Mouse (Mus musculus): ENCODE results near the gene Htra2.

Htra2 gene

DNA sequence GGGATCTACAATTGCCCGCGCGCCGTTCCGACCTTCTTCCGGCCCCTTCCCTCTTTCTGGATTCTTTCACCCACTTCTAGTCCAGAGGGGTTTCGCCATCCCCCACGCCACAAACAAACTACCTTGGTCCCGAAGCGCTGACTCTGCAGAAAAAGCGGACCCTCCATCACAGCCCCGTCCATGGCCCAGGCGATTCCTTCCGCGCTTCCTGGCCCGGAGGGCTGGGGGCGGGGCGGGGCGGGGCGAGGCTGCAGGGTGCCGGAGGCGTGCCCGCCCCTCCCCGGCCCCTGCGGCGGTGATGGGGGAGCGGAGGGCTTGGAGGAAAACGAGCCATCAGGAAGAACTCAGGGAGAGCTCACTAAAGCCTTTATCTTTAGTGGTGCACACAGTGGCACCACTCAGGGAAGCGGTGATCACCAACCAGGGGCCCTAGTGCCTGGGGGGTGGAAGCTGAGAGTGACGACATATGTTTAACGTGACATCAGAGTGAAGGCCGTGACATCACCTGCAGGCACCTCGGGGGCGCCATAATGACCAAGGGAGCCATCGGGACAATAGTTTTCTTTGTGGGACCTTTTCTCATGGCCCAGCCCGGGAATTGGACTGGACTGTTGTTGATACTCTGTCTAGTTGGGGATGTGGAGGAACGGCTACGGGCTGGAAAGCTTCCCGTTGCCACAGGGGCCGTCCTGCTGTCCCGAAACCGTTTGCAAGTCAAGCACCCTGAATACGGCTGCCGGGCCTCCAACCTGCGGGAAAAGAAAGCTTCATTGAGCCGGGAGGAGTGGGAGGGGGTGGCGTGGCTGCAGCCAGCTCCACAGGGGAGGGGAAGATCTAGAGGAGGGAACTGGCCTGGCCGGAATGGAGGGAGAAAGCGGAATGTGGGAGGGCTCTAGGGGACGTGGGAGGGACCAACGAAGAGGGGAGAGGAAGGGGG is 21.6 kb downstream of the Htra2 start, which contains the start of the genes Dok1 and Loxl3:
Dok1 (minus strand) TSS at position 223 of the 937 bp plus-strand sequence.
Loxl3 (plus strand) TSS at position 925 of the 937 bp plus-strand sequence.
- peak in 1 of 2 experiments; percentile 28 for DNase-seq (ENCODE audit: low spot score in 2 of 2)

DNA sequence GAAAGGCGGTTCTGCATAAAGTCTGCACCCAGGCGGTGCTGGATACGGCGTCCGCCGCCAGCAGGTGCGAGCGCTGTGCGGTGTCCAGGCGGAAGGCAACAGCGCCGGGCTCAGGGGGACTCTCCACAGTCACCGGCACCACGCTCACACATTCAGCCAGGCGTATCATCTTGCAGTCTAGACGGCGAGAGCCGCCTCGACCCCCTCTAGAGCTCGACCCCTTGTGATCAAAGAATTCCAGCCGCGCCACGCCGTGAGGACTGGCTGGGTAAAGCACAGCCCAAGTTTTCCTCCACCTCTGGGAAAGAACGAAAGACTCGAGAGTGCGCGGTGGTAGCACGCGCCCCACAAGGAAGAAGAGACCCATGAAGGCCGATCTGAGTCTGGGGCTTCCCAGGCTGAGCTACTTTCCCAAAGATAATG is 22.3 kb downstream of the Htra2 start:
- DNase-seq (ENCODE audit: low spot score in 2 of 2) = no peak

DNA sequence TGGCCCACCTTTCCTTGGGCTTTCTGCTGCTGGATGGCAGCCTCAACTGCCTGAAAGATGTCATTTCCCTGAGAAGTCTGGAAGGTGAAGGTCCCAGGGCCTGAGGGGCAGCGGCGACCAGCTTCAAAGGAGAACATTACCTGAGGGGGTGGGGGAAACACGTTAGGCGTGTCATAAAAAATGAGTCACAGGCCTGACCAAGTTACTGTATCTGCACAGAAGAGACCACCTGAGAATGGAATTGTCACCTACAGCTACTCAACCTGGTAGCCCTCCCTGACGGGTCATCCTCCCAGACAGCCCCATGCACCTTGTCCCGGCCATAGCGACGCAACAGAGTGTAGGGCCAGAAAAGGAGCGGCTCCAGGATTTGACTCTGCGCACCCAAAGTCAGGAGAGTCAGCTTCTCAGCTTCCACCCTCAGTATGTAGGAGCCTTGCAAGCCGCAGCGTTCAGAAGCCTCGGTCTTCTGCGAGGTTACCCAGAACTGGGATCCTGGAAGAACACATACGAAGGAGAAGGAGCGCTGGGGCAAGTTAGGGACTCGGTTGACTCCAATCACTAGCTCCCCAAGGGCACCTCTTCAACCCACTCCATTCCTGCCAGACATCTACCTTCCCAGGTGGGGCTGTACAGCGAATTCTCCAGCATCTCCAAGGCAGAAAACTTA is 23.0 kb downstream of the Htra2 start:
- DNase-seq (ENCODE audit: low spot score in 2 of 2) = no peak

DNA sequence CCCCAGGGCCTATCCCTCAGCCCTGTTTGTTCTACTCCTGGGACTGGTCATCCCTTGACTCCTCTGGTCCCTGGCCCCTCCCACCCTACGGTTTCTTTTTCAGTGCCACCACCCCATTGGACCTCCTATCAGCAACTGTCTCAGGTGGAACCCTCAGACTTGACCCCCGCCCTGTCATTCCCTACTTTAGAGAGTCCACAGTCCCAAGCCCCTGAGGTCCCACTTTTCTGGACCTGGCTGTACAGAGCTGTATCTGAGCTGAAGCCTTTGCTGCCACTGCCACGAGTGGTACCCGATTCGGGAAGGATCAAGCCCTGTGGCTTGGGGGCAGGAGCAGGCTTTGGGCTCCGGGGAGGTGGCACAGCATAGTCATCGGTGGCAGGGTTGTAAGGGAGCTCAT is 24.0 kb downstream of the Htra2 start:
- DNase-seq (ENCODE audit: low spot score in 2 of 2) = no peak

DNA sequence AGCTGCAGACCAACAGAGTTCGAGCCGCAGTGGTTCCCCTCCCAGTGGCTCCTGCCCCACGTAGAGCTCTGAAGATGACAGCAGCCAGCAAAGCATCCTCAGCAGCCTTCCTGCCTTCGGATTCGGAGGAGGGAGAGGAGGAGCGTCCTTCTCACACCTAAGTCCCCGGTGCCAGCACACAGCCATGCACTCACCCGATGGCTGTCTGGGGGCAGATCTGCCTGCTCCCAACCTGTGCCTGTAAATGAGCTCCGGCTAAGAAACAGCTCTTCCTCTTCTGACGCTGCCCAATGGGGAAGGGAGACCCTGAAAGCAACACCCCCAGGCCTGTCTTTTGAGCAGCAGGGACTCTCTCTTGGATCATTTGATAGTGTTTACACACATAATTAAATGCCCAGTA is 25.3 kb downstream of the Htra2 start:
- DNase-seq (ENCODE audit: low spot score in 2 of 2) = no peak

DNA sequence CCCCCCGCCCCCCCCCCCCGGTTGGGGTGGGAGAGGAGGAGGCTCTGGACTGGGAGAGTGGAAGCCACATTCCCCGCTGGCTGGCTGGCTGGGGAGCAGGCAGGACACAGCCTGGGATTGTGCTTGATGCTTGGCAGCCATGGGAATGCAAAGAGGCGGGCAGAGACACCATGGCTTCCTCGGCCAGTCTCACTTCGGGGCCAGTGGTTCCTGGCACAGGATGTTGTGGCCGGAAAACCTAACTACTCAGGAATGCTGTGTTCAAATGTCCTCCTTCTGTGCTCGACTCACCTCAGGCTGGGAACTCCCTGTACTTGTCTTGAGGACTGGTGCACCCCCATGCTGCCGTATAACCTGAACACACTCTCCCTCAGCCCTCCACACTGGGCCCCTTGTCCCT is 27.4 kb downstream of the Htra2 start:
- no peak for DNase-seq (ENCODE audit: low spot score in 2 of 2)

DNA sequence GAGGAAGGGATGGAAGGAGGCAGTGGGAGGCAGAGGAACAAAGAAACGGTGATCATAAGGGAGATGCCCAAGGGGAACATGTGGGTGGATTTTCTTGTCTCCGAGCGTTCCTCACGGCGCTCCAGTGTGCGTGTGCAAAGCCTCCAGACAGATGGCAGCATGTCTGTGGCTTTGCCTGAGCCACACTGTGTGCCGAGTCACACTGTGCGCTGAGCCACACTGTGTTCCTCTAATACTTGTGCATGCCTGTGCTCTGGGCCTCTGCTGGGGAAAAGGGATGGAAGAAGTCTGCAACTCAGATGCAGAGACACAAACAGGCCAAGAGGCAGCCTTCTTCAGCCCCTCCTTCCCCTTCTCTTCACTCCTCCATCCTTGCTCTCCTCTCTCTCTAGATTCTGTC is 27.8 kb downstream of the Htra2 start:
- DNase-seq (ENCODE audit: low spot score in 2 of 2) = no peak

DNA sequence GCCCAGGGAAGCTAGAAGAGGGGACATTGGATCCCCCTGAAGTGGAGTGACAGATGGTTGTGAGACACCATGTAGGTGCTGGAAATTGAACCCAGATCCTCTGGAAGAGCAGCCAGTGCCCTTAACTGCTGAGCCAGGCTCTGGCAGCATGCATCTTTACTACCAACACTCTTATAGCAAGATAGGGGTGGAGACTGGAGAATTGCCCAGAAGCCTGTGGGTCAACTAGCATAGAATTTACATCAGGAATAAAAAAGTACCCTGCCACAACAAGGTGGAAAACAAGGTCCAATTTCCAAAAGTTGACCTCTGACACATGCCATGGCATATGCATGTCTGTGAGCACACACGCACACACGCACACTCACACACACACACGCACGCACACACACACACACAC is 29.9 kb downstream of the Htra2 start:
- no peak for DNase-seq (ENCODE audit: low spot score in 2 of 2)

DNA sequence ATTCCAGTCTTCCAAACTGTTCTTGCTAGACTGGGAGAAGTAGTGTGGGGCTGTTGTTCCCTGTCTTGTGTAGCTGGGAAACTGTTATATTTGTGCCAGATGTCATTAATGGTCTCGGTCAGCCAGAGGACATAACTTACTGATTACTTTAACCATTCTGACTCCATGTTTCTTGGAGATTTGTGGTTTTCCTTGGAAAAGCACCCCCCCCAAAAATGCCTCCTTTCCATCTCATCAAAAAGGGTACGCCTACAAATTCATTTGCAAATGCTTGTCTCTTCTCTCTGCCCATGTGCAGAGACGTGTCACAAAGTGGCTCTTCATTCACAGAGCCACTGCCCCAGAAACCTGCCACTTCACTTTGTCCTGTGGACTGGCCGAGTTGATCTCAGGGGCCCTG is 30.7 kb downstream of the Htra2 start:
- DNase-seq (ENCODE audit: low spot score in 2 of 2) = no peak

DNA sequence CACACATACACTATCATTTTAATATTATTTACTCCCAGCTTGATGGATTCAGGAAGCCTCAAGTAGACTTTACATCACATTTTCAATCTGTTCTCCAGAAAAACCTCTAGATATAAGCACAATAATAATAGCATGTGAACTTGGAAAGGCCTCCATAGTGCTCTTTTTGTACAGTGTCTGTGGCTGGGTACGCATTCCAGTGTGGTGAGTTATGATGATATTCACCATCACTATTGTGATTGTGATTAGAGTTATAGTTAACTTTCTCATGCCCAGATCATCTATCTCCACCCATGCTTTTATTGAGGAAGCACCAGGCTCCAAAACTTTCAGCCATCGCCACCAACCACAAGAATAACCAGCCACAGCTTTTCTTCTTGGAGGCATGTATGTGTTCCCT is 31.3 kb downstream of the Htra2 start:
- no peak for DNase-seq (ENCODE audit: low spot score in 2 of 2)

DNA sequence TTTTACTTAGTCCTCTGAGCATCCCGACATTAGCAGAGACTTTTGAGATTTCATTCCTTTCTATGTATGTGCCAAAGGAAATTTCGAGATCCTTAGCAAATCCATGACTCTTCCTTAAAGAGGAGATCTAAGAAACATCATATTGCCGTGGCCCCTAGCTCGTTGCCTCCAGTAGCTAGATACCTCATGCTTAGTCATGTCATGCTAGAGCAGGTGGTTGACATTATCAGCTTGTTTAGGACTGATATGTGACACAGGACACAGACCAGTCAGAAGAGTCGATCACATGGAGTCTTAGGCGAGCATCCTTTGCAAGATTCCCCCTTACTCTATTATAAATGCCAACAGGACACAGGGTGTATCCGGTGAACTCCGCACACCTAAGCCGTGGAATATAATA is 32.1 kb downstream of the Htra2 start:
- no peak for DNase-seq (ENCODE audit: low spot score in 2 of 2)

DNA sequence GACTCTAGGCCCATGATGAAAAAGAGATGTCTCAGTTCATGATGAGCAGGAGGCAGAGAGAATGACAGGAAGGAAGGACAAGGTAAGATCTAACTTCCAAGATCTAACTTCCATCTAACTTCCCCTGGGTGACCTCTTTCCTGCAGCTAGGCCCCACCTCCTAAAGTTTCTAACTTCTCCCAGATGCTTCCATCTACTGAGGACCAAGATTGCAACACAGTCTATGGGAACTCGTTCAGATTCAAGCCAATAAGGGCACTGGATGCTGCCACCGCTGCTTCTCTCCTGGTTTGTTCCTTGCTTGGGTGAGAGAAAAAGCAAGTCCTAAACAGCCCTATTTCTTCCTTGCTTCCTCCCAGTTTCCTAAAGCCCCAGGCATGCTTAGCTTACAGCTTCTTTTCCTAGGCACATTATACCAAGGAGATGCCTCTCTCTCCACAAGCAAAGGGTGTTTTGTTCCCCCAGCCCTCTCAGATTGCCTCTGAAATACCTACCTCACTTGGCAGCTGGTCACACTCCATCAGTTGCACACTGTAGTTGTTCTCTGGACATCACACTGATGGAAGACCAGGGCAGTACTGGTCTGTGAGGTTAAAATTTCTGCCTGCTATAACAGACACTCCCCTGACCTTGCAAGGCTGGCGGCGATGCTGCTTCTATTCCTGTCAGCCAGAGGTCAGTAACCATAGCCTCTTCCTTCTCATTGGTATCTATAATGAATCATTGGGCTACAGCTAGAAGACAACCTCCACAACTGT is 34.1 kb downstream of the Htra2 start:
- DNase-seq (ENCODE audit: low spot score in 2 of 2) = no peak

DNA sequence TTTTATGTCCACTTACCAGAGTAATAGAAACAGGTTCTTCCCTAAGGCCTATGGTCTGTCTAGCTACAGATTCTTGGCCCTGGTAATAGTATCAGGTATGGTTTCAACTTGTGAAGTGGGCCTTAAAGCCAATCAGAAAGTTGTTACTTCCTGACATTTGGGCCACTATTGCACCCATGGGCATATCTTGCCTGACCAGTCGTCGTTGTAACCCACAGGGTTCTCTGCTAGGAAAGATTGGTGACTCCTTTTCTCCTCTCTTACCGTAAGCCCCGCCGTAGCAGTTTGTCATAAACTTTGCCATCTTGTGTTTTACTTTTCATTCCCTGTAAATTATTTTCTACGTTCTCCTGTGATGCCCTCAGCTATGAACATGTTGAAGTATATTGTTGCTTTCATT is 35.0 kb downstream of the Htra2 start:
- DNase-seq (ENCODE audit: low spot score in 2 of 2) = no peak

DNA sequence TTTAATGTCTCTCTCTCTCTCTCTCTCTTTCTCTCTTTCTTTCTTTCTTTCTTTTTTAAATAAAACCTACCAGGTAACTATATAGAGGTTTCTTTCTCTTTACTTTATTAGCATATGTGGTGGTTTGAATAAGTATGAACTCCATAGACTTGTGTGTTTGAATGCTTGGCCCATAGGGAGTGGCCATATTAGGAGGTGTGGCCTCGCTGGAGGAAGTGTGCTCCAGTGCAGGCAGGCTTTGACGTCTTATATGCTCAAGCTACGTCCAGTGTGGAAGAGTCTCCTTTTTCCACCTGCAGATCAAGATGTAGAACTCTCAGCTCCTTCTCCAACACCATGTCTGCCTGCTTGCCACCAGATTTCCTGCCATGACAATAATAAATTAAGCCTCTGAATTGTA is 36.0 kb downstream of the Htra2 start:
- no peak for DNase-seq (ENCODE audit: low spot score in 2 of 2)

DNA sequence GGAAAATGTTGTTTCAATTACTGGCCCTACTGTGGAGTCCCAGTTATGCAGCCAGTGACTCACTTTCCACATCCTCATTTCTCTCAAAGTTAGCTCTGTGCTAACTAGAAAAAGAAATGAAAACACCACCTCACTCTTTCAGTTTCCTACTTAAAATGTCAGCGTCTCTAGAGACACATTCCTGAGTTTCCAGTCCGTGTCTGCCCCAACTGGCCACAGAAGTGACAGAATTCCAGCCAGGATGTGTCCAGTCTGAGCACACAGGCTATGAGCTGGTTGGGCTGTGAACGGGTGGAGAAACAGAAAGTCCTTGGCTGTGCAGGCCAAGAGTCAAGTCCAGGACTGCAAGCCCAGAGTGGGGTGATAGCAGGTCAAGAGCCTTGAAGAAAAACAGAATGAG is 37.9 kb downstream of the Htra2 start:
- no peak for DNase-seq (ENCODE audit: low spot score in 2 of 2)

DNA sequence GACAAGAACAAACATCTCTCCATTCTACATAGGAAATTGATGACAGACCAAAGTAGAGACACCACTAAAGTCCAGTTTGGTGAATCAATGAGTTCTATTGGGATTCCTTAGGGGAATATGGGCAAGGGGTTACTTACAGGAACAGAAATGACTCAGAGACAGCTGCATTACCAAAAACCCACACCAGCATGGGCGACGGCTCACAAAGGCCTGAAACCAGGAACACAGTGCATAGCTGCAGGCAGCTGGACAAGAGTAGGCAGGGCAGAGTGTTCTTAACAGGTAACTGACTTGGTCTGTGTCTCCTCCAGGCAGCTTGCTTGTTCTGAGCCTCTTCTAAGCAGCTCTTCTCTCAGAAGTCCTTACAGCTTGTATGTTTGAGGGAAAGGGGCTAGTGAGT is 39.3 kb downstream of the Htra2 start:
- DNase-seq (ENCODE audit: low spot score in 2 of 2) = no peak

DNA sequence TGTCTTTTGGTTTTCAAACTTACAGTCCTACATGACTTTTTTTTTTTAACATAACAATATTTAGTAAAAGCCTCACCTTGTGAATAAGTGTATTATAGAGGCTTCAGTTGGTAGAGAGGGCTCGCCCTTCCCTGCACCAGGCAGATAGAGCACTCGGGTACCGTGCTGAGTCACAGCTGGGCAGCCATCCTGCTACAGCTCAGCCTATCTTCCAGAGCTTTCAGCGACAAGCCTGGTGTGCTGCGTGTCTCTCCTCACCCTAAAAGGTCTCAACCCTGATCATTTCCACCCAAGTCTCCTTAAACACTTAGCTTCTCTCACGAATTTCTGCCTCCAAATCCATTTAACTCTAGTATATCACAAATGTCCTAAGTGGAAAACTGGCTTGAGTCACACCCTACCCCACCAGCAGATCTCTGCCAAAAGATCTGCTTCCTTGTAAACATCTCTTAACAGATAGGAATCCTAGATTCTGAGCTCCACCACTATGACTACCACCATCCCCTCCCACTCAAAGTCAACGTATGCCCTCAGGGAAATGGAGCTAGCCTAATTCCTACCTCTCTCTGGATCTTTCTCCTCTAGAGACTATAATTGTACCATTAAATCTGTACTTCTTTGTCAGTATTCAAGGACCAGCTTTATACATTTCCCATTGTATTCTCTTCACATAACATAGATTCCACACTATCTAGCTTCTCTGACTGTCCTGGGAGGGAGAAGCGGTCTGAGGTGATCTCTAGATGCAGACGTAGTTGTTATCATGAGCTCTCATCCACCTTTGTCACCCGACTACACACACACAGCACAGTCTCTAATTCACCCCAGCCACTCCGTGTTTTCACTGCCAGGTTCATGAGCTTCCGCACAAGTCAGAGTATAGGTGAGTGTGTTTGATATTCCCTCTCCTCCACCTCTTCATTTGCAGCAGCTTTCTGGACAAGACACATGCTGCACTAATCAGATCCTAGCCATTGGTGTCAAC is 40.3 kb downstream of the Htra2 start:
- no peak for DNase-seq (ENCODE audit: low spot score in 2 of 2)

DNA sequence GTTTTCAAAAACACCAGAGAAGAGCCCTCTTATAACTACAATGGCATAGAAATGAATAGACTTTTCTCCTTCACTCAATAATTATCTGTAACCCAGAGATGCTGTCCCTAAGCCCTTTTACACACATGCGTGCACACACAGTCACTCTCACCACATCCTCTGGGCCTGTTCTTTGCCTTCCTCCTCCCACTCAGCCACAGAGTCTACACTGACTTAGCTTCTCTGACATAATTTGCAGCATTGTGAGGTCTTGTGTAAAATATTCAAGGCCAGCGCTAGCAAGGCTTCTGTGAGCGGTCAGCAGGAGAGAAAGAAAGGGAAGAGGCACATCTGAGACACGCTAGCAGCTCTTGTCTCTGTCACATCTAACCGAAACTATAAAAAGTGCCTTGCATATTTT is 41.6 kb downstream of the Htra2 start:
- DNase-seq (ENCODE audit: low spot score in 2 of 2) = no peak

DNA sequence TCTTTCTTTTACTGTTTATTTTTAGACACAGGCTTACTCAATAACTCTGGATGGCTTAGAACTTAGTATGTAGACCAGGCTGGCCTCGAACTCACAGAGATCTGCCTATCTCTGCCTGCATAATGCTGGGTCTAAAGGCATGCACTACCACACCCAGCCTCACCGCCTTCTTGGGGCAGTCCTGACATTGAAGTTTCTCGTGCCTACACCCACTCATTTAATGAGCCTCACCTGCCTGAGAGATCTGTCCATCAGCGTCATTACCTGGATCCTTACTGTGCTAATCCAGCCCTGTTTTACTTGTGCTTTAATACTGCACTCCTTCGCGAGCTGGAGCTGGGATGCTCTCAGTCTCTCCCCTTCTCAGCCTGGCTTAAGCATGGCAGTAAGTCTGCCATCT is 43.3 kb downstream of the Htra2 start:
- DNase-seq (ENCODE audit: low spot score in 2 of 2) = no peak

DNA sequence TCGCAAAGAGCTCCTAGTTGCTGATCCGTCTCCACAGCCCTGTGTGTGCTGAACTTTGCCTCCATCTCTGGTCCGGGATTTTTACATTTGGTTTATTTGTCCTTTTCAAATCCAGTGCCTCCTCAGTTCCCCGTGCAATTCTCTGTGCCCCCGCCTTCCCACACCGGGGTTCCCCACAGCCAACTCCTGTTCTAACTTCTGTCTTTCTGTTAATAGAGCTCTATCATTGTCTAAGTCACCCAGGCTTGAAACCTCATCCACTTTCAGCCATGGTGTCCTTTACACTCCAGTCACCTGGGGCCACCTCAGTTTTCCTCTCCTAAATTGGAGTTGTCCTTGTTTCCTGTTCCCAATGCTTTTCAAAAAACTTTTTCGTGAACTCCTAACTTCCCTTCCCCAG is 43.8 kb downstream of the Htra2 start:
- DNase-seq (ENCODE audit: low spot score in 2 of 2) = no peak

DNA sequence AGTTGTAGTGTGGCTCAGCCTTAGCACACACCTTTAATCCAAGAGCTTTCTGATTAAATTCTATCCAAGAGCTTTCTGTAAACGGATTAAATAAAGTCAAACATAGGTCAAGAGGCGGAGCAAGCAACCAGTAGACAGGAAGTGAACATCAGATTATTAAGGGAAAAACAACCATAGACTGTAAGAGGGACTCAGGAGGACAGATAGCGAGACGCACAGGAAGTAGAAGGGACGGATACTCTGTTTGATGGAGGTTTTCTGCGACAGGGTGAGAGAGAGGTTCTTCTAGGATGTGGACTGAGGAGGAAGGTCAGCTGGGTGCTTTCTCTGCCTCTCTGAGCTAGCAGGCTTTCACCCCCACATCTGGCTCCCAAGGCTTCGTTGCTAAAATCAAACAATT is 45.1 kb downstream of the Htra2 start:
- DNase-seq (ENCODE audit: low spot score in 2 of 2) = no peak

All from left cerebral cortex, adult 9 months (tissue).